Mouse (Mus musculus) megakaryocyte, embryonic 14.5 days (primary cell): Measurements from ENCODE around the gene Ccsap. TPM values are rescaled to one million over a fixed set of nuclear protein-coding genes. Genes with fewer than 3 reads are reported as not detected.
A peak's percentile ranks its signal among the peaks of the same experiment; 100 is the strongest.

Source experiments
- H3K27me3 ChIP-seq: replicated peaks from 2 replicates; pipeline ENCODE3; 2012; ENCODE audit warnings: inconsistent platforms
- H3K36me3 ChIP-seq: replicated peaks from 2 replicates; pipeline ENCODE3; 2012; ENCODE audit warnings: low read length, inconsistent platforms, mixed read lengths
- H3K4me1 ChIP-seq: 2 replicates; pipeline ENCODE4 v1.6.1; 2012; ENCODE audit warnings: inconsistent platforms
- H3K4me3 ChIP-seq: replicated peaks from 2 replicates; pipeline ENCODE3; 2012; ENCODE audit warnings: moderate library complexity, mild to moderate bottlenecking, inconsistent platforms
- H3K9me3 ChIP-seq: 2 replicates; pipeline ENCODE4 v1.6.1; 2012; ENCODE audit warnings: inconsistent platforms
- FLI1 ChIP-seq: IDR thresholded peaks from 2 replicates; pipeline ENCODE4 v1.6.1; 2012; ENCODE audit warnings: low read length, inconsistent platforms, mixed read lengths
- GATA1 ChIP-seq: IDR thresholded peaks from 3 replicates; pipeline ENCODE4 v1.6.1; 2012; ENCODE audit warnings: mixed read lengths, low read length, inconsistent platforms, borderline replicate concordance
- polyA plus RNA-seq: library from polyadenylated mRNA; stranded (reverse); fragments of >175 nt; gene quantifications from 2 replicates; pipeline ENCODE4 v1.2.3, GENCODE M21; 2012; ENCODE audit warnings: low replicate concordance; ENCODE audit not compliant: insufficient read depth

Gene Ccsap
- polyA plus RNA-seq = 1.5 TPM in 1 of 2 replicates, not detected in the other

DNA sequence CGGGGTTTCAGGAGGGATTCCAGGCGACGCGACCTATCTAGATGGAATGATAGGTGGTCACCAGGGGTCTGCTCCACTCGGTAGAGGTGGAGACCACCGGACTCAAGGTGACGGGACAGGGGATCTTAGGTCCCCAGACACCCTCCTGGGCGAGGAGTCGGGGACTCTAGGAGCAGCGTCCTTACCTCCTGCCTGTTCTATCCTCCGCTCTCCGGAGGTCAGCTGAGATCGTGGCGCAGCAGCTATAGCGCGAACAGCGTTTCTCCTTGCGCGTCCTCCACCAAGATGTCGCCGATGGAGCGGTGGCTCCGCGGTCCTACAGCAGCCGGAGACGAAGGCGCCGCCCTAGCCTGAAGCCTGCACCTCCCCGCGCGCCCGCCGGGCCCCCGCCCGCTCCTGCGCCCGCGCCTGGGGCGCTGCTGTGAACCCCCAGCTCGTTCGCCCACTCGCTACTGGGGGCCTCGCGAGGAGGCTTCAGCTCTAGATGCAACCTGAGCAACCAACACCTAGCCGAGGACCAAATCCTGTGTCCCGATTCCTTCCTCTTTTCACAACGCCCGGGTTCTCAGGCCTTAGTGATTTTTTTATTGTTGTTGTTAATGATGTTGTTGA lies at the start of gene Ccsap:
TSS of gene Ccsap (minus strand) at position 562 of the 612 bp plus-strand sequence.
- TF ChIP-seq FLI1 = no peak
- no peak for TF ChIP-seq GATA1
- peak within 1 kb of the TSS; percentile 92 for H3K4me3 ChIP-seq
- H3K4me1 ChIP-seq = peaks cover 44% of the 10 kb centered on the region
- H3K27me3 ChIP-seq = peaks cover 41% of the 10 kb centered on the region
- H3K9me3 ChIP-seq = peaks cover 14% of the 10 kb centered on the region
- no peaks in the 10 kb centered on the region for H3K36me3 ChIP-seq

DNA sequence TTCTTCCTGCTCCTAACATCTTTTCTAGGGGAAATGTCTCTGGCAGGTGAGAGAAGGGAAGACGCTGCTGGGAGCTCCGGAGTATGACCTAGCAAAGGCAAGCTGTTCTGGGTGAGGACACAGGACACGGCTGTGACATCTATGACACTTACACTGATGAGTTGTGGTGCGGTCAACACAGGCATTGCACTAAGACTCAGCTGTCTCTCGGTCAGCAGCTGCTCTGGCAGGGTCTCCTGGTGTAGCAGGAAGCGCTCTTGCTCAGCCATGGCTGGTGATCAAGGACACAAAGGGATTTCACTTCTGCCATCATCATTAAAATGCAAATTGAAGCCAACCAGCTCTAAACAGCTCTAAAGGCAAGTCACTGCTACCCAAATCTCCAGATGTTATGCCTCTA lies 47.6 kb upstream of the Ccsap start:
- Histone ChIP-seq H3K9me3 (no peaks in the 10 kb centered on the region), H3K4me1 (no peaks in the 10 kb centered on the region), H3K4me3 (no peak overlapping the region), H3K27me3 (no peaks in the 10 kb centered on the region), H3K36me3 (peaks cover 93% of the 10 kb centered on the region)
- TF ChIP-seq GATA1 (no peak), FLI1 (no peak)

GRCm38 (mm10) chr8:123902653-123903052 lies 42.6 kb upstream of the Ccsap start:
- Histone ChIP-seq H3K27me3 (no peaks in the 10 kb centered on the region), H3K4me1 (no peaks in the 10 kb centered on the region), H3K4me3 (no peak overlapping the region), H3K9me3 (no peaks in the 10 kb centered on the region), H3K36me3 (peaks cover 82% of the 10 kb centered on the region)
- TF ChIP-seq FLI1 = no peak
- no peak for TF ChIP-seq GATA1

- H3K4me3 ChIP-seq = no peak overlapping the region
- H3K4me1 ChIP-seq = no peaks in the 10 kb centered on the region
- TF ChIP-seq GATA1 = no peak
- TF ChIP-seq FLI1 = no peak
- H3K9me3 ChIP-seq = no peaks in the 10 kb centered on the region
- peaks cover 26% of the 10 kb centered on the region for H3K27me3 ChIP-seq
- H3K36me3 ChIP-seq = peaks cover 53% of the 10 kb centered on the region
Measured at GRCm38 (mm10) chr8:123899366-123899765, 39.4 kb upstream of the Ccsap start.

- Histone ChIP-seq H3K9me3 (no peaks in the 10 kb centered on the region), H3K27me3 (peaks cover 34% of the 10 kb centered on the region), H3K36me3 (peaks cover 45% of the 10 kb centered on the region), H3K4me1 (no peaks in the 10 kb centered on the region), H3K4me3 (no peak overlapping the region)
- no peak for TF ChIP-seq FLI1
- TF ChIP-seq GATA1 = no peak
Measured at GRCm38 (mm10) chr8:123898576-123898975, 38.6 kb upstream of the Ccsap start.

- TF ChIP-seq GATA1 (no peak), FLI1 (no peak)
- Histone ChIP-seq H3K9me3 (peaks cover 11% of the 10 kb centered on the region; the same call in 1 of the 2 replicates), H3K36me3 (peaks cover 27% of the 10 kb centered on the region), H3K4me1 (peaks cover 13% of the 10 kb centered on the region), H3K4me3 (no peak overlapping the region), H3K27me3 (peaks cover 52% of the 10 kb centered on the region)
Measured at GRCm38 (mm10) chr8:123896774-123897173, 36.8 kb upstream of the Ccsap start.

GRCm38 (mm10) chr8:123896366-123896761 lies 36.4 kb upstream of the Ccsap start:
- H3K9me3 ChIP-seq = peaks cover 12% of the 10 kb centered on the region; the same call in 1 of the 2 replicates
- peaks cover 56% of the 10 kb centered on the region for H3K27me3 ChIP-seq
- no peak for TF ChIP-seq GATA1
- no peak for TF ChIP-seq FLI1
- no peak overlapping the region for H3K4me3 ChIP-seq
- H3K36me3 ChIP-seq = peaks cover 23% of the 10 kb centered on the region
- H3K4me1 ChIP-seq = peaks cover 17% of the 10 kb centered on the region

DNA sequence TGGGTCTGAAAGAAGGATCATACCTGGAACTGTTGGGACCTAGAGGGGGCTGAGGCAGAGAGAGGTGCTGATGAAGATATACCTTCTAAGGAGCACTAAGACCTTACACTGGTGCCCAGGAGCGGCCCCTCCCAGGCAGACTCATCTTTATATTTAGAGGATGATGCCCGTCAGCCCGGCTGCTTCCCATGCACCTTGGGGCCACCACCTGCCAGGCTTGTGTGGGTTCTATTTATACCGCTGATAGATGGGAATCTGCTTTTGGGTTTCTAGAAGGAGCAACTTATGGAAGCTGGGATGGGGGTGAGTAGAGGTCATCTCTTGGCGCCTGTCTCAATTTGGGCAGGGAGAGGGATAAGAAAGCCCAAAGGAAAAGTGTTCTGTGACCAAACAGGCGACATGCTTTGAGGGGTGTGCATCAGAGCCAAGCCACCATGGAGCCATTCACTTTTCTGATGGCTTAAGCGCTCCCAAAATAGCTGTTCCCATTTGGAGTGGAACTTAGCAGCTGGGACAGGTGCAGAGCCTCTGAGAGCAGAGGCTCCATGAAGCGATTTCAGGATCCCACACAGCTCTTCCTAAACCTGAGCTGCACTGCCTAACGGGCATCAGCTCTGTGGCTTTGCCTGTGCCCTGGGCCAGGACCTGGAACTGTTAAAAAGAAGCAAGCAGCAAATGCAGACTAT lies 35.8 kb upstream of the Ccsap start:
- Histone ChIP-seq H3K4me1 (peaks cover 17% of the 10 kb centered on the region), H3K27me3 (peaks cover 61% of the 10 kb centered on the region), H3K36me3 (peaks cover 20% of the 10 kb centered on the region), H3K9me3 (peaks cover 12% of the 10 kb centered on the region; the same call in 1 of the 2 replicates), H3K4me3 (no peak overlapping the region)
- TF ChIP-seq GATA1 = no peak
- TF ChIP-seq FLI1 = no peak

- Histone ChIP-seq H3K9me3 (peaks cover 12% of the 10 kb centered on the region; the same call in 1 of the 2 replicates), H3K4me1 (peaks cover 17% of the 10 kb centered on the region), H3K27me3 (peaks cover 67% of the 10 kb centered on the region), H3K36me3 (peaks cover 14% of the 10 kb centered on the region), H3K4me3 (no peak overlapping the region)
- no peak for TF ChIP-seq FLI1
- TF ChIP-seq GATA1 = no peak
Measured at GRCm38 (mm10) chr8:123895230-123895629, 35.2 kb upstream of the Ccsap start.

DNA sequence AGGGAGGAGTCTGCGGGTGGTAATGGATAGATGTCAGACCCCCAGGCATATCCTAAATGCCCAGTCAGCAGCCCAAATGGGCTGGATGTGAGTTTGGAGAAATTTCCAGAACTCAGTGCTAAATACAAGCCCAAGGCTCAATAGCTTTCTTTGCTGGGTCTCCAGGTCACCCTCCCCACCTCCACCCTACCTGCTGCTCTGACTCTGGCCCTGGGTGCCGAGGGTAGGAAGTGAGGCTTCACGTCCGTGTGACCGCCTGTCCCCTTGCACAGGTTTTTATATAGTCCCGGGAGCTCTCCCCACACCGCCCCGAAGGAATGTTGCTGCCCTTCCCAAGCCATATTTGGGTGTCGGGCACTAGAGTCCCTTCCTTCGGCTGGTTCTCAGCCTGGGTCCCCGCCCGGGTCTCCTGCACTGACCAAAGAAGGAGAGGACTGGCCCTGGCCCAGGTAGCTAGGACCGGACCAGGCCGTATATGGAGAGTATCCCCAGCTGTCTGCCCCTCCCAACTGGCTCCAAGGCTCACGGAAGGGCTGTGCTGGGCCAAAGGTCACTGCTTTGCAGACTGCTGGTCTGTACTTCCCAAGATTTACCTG lies 34.6 kb upstream of the Ccsap start, which contains the start of gene Acta1:
TSS of gene Acta1 (minus strand) at position 250 of the 596 bp plus-strand sequence.
- peaks cover 12% of the 10 kb centered on the region; the same call in 1 of the 2 replicates for H3K9me3 ChIP-seq
- peaks cover 11% of the 10 kb centered on the region for H3K36me3 ChIP-seq
- H3K4me3 ChIP-seq = no peak within 1 kb of the TSS
- TF ChIP-seq GATA1 (no peak), FLI1 (no peak)
- peaks cover 73% of the 10 kb centered on the region for H3K27me3 ChIP-seq
- peaks cover 17% of the 10 kb centered on the region for H3K4me1 ChIP-seq
